Mouse (Mus musculus) lung, postnatal 4 days (tissue): ENCODE measurements at regions not wholly inside any gene's neighbourhood (a gene's known extent, or its start where the extent isn't known, plus 50 kb on each side); places are given as distances from the start of the nearest gene placed in this dataset.

Experiments used
- DNase-seq, 2 experiments: peaks; one replicate each; pipeline ENCODE4 v3.0.0; 2021

DNA sequence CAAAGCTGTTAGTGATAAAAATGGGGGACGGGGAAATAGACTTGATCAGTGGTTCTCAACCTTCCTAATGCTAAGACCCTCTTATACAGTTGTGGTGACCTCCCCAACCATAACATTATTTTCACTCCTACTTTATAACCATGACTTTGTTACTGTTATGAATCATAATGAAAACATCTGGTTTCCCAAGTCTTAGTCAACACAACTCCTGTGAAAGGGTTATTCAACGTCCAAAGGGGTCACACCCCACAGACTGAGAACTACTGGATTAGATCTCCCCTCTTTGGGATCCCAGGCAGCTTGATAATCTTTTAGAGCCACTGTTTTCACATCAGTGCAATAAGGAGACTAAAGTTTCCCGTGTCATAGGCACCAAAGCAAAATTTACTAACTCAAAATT lies 141.1 kb upstream of the Fndc3a start:
- DNase-seq: no peak

DNA sequence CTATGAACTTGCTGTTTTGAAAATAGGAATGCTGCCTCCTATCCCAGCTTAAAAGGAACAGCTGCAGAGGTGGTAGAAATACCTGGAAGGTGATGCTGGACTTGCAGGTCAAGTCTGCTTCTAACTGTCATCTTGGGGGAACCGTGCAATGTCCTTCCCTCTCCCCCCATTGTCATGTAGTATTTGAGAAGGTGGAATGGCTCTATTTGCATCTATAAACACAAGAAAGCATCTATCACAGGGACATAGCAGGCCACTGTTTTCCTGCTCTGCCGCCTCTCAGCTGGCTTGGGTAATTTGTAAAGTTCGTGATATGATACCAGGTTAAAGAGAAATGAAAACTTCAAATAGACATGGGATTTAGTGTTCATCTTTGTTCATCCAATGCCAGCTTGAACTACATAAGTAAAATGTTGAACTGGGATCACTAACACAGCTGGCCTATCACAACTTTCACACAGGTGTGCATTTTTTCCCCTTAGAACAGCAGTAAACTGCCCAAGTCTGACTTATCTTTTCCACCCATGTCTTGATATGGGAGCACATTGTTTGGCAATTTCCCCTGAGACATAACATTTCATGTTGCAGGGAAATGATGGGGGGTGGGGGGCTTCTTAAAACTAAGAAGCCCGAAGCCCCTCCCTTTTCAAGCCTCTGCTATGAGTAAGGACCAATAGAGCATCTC lies 138.6 kb upstream of the Fndc3a start:
- DNase-seq: no peak

DNA sequence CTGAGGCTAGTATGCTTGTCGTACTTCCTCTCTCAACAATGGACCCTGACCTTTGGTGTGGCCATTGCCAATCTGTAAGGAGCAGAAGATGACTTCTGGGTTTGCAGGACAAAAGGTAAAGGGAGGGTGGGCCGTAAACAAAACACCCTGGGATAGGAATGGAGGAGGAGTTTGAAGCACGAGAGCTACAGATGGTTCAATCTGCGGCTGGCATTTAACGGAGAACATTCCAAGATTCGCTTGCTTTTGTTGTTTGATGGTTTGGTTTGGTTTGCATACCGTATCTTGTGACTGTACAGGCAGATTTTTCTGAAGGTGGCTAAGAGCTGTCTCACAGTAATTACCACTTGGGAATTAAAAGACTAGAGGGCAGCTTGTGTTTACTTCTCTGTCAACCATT lies 137.7 kb upstream of the Fndc3a start:
- no peak for DNase-seq

DNA sequence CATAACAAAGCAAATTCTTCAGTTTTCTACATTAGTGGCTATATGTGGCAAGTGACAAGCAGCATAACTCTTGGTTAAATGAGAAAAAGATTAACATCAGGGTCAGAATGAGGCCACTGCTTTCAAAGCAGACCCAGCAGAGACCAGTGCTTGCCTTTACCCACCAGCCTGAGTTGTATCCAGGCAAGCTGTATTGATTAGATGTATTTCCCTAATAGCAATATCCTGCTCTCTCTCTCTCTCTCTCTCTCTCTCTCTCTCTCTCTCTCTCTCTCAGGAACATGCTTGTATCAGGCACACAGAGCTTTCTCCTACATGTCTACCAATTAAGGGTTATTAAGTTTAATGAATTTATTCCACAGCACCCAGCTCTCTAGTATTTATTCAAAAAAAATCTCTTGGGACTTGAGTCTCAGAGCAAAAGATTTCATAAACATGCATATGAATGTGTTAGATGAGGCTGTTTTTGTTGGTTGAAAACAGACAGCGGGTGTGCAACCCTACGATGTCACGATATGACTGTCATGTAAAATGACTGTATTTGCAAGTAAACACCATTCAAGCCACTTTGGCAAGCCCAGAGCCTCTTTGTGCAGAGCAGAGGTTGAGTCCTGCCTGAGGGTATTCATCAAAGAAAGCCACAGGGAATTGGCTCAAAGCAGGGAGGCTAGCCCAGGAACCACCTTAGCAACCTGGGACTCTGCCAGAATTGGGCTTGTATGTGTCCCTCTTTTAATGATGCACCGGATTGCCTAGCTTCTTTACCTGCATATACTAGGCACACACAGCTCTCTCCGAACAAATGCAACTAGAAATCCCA lies 136.0 kb upstream of the Fndc3a start:
- no peak for DNase-seq

DNA sequence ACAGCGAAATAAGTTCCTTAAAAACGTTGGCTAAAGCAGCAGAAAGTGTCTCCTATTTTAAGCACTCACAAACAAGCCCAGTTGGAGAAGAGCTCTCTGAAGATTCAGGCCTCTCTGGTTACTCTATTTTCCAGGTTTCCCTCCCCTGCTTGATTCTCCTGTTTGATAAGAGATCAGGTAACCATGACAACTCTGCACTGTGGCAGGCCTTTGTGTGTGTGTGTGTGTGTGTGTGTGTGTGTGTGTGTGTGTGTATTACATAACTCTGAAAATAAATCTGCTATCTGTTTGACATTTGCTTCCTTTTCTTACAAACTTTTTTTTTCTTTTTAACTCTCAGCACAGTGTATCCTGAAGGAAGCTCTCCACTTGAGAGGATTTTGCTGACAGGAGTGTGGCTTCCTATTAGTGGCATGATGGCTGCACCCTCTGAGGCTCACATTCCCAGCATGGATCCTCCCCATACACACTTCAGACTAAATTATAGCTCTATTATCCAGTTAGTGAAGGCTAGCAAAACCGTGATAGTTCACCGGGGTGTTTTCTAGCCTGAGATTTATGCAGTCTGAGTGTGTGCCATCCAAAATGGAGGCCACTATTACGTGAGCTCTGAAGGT lies 135.1 kb upstream of the Fndc3a start:
- no peak for DNase-seq

DNA sequence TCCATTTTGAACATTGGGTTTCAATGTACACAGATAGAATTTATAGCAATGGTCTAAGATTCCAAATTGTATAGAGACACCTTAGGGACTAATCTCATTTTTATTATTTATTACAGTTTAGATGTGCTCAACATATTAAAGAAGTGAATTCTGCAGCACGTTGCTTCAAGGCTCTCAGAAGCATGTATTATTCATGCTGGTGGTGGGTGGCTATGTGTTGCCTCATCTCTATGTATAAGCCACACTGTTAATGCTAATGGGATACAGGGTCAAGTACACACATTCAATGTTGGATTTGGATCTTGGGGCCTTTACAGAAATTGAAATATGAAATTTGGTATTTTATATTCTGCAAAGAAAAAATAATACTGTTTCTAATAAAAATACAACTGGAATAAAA lies 131.9 kb upstream of the Fndc3a start:
- DNase-seq: no peak

DNA sequence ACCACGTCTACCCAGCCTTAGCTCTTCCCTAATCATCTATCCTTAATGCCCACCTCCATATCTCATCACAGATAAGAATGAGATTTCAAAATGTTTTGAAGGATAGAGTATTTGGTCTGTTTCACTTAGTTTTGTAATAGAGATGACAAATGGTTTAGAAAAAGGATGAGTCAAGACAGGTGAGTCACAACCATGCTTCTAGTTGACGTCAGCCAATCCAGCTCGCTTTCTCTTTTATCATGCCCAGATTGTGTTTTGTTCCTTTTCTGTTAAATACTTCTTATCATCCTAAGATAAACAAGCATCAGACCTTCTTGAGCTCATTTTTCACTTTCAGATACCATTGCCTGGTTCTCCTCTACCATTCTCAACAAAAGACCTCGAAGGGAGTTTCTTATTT lies 125.4 kb upstream of the Fndc3a start:
- no peak for DNase-seq

DNA sequence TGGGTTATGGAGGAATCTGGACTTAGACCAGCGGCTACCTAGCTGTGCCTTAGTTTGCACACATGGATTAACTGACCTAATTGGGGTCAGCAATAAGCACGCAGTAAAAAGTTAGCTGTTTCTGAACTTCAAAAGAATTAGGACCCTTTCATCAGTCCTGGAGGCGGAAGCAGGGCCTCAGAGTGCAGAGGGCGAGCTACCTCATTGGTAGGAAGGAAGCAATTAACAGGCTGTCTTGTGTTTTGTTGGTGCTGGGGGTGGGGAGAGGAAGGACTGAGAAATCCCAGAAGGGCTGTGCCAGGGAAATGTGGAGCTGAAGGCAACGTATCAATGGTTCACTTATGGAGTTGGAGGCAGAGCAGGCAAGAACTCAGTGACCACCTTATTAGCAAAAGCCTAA lies 119.5 kb upstream of the Fndc3a start:
- DNase-seq: peak in 1 of 2 experiments; percentile 10

DNA sequence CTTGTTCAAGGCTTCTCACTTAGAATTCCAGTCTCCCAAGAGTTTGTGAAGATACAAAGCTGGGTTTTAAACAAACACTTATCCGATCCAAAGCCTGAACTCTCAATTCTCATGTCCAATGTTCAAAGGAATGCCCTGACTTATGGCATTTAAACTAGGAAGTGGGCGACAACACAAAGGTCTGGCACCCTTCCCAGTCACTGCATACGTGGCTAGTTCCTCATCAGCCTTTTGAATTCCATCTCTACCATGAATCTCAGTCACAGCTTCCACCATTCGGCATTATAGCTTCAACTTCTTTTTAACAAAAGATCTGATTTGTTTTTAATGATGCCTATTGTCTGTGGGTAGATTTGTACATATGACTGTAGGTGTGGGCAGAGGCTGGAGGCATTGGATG lies 115.7 kb upstream of the Fndc3a start:
- peak in 1 of 2 experiments; percentile 21 for DNase-seq

DNA sequence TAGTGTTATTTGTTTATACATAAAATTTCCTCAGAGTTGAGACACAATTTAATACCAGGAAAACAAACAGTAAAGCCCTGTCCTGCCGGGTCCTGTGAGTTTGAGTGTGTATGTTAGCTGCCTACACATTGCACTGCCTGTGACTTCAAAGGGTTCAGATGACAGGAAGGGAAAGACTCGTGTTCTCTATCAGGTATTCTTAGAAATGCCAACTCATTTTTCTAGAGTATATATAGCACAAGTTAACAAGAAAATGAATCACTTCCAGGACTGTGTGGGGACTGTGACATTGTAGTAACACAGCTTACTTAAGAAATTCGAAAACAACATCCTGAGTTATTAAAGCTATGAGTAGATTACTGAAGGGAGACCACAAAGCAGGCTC lies 112.4 kb upstream of the Fndc3a start:
- DNase-seq: no peak

DNA sequence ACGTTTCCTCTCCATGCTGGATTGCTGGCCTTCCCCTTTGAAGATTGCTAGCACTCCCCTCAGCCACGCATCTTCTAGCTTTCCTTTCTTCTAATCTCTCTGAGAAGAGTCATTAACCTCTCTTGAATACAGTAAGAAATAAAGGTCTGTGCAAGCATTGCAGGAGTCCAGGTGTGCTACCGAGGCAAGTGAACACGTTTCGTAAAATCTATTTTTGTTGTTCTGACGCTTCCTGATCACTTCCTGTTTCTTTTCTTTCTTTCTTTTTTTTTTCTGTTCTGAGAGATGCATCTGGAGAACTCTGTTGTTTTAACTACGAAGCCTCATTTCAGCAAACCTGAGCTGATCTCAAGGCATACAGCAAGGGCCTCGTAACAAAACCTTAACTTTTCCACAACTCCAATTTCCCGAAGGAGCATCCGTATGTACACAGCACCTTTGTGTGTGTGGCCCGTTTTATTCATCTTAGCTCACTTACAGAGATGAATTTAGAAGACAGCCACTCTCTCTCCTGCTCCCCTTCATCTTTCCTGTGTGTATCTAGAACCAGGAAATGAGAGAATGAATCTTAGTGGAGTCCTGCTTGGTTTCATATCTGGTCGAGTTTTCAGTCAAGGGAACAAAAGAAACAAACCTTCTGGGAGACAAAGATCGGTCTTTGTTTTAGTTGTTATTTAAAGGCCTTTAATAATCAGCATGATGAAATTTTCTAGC lies 111.9 kb upstream of the Fndc3a start:
- DNase-seq: no peak

DNA sequence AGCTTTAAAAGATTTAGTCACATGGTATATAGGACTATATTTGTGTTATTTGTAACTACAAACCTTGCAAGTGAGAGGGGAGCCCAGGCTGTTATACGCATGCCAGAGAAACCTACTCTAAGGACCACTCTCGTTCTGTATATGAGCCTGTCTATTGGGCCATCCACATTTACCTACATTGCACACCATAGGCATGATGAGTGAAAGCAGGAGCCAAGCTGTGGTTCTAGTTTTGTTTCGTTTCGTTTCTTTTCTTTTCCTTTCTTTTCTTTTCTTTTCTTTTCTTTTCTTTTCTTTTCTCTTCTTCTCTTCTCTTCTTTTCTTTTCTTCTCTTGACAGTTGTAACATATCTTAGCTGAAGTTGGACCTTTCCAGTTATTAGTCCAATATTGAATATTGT lies 109.2 kb upstream of the Fndc3a start:
- no peak for DNase-seq

DNA sequence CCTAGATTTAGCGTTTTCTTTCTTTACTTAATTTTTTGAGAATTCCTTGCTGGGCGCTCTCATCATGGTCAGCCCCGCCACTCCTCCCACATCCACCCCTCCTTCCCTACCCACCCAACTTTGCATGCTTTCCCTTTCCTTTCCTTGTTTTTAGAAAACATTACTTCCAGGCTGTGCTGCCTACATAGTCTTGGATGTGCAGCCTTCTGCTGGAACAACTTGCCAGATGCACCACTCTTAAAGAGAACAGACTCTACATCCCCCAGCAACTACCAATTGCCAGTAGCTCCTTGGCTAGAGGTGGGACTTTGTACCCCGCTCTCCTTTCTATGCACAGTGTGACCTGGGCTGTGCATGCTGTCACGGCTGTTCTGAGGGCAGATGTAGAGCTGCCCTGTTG lies 108.0 kb upstream of the Fndc3a start:
- DNase-seq: no peak

DNA sequence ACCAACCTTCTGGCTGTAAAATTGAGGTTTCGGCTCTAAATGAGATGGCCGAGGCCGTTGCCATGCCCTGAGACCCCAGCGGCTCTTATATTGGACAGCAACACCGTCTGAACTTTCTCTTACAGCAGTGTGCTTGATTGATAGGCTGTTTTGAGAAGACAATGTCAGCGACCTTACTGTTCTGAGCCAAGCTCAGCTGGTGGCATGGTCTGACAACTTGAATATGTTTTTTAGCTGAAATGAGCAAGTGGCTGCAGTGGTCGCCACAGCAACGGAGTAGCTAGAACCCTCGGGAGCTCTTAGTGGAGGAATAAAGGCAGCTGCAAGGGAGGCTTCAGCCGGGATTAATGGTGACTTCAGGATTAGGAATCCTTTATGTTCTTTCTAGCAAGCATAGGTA lies 107.0 kb upstream of the Fndc3a start:
- DNase-seq: peak in 1 of 2 experiments; percentile 26

DNA sequence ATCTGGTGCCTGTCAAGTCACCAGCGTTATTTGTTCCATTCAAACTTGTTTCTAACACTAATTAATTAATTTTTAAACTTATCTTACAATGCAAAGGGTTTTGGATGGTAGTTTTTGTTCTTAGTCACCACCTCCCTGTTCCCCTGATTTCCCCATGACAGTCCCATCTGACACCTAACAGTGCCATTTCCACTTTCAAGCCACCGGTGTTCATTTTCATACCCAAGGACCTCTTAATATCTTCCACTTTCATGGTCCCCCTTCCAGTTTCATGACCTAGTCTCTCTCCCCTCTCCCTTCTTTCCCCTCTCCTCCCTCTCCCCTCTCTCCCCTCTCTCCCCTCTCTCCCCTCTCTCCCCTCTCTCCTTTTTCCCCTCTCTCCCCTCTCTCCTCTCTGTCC lies 99.3 kb upstream of the Fndc3a start:
- no peak for DNase-seq

DNA sequence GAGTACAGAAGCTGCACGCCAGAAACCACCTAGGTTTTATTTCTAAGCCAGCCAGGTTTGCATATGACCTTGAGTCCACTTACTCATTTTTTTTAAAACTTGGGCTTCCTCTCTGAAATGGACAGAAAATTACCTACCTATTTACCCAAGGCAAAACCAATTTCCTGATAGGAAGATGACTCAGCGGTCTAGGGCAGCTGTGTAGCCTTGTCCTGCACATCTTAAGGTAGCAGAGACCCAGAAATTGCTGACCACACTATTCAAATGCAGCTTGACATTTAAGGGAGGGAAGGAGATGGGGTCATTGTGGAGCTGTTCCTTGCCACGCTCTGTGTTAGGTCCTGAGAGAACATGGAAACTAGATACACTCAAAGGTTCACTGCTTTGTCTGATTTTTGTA lies 98.1 kb upstream of the Fndc3a start:
- no peak for DNase-seq

DNA sequence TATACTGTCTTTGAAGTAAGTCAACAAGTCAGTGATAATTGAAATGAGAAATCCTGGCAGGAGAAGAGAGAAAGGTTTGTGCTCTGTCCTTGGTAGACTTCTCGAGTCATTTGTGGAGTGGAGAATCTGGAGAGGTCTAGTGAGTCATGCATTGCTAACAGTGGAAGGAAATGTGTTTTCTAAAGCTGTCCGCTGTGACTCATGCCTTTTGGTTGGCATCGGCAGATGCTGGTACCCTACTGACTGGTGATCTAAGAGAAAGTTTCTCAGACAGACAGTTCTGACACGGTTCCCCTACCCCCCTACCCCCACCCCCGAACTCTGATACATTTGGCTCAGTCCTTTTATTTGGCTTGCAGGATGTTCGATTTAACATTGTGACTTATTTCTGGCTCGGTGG lies 97.5 kb upstream of the Fndc3a start:
- no peak for DNase-seq

DNA sequence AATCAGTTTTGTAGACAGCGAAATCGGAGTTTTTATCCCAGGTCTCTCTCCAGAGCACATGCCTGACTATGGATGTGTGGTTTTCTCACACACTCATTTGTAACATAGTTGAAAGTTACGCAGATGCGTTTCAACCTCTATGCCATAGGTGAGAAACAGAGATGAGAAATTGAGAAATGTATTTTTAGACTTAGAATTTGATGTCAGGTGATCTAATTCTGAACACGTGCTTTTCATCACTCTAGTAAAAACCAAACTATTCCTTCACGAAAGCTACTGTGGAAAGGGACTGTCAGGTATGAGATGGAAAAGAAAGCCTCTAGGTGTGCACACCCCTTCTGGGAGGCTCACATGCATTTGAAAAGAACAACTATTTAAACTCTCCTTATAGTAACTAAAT lies 96.8 kb upstream of the Fndc3a start:
- DNase-seq: no peak

DNA sequence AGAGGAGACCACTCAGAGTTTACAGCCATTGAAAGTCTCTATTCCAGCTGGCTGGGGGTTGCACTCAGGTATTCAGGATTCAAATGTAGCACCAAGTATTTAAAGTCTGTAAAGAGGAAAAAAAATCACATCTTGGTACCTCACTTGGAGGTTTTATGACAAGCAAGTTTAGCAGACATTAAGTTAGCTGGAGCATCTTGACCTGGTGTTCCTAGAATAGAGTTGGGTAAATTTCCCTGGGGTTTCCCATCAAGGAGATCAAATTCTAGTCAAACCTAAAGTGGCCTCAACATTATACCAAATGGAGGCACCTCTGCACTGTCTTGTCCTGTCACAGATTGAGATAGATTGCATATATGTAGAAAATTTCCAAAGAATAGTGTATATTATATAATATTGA lies 93.8 kb upstream of the Fndc3a start:
- no peak for DNase-seq

DNA sequence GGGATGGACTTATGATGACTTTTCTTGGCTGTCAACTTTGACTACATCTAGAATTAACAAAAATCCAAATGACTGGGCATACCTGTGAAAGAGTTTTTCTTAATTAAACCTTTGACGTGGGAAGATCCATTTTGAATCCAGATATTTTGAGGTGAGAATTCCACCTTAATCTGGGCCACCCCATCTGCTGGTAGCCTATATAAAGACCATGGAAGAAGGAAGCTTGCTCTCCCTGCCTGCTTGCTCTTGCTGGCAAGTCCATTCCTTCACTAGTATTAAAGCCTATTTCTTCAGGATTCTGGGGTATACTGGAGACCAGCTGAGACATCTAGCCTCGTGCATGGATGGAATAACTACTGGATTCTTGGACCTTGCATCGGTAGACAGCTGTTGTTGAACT lies 80.9 kb upstream of the Fndc3a start:
- no peak for DNase-seq

DNA sequence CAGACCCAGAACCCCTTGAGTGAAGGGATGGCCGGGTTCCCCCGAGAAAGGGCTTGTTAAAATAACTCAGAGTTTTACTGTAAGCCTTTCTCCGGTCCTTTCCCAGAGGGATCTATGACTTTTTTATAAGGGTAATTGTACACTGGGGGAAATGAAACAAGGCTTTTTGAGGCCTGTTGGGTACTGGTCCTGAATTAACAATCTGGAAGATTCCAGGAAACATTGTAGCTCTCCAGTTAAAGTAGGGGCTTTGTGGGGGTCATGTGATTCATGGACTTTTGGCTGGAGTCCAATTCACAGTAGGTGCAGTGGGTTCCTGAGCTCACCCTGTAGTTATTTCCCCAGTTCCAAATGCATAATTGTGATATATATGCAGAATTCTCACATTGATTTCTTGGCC lies 77.1 kb upstream of the Fndc3a start:
- no peak for DNase-seq

DNA sequence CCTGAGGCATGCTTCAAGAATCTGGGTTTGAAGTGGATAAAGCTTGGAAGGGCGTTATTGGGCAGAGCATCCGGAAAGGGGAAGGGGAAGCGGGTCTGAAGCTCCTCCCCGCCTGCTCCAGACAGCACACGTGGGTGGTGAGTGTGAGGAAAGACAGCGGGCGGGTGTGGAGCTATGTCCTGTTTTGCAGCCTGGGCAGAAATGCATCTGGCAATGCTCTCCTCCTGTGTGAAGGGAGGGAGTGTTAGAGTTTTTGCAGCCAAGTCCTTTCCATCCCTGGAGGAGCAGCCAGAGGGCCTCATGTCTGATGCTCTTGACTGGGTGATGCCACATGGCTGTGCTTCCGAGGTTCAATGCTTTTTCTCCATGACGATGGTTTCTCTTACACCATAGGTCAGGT lies 73.4 kb upstream of the Fndc3a start:
- DNase-seq: peak; percentile 73 to 78

DNA sequence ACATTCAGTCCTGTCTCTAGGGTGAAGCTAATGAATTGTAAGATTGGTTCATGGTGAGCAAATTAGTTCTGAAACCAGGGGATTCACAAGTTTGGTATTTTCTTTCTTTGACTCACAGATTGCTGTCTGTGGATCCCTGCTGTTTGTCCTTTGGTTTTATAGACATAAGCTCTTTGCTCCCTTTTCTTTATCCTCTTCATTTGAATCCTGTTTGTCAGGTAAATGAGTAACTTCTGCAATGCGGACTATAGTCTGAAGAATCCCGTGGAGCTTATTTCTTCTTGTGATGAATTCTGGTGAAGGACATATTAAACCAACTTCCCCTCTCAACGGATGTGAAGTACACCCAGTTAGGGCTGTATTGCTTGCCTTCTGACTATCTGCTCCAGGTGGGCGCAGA lies 69.6 kb upstream of the Fndc3a start:
- no peak for DNase-seq

DNA sequence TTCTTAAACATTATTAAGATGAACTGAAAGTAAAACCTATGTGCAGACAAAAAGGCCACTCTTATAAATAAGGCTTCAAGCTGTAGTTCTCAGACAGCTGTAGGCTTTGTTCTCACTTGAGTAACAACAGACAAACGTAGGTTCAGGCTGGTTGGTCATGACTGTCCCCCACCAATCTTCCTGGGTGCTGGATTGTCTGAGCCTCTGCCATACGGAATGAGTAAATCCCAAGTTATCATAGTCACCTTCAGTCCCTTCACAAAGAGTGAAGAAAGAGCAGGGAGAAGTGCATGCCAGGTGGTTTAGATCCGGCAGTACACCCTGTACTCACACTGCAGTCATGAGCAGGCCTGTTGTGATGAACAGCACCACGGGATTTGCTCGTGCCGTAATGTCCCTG lies 69.0 kb upstream of the Fndc3a start:
- no peak for DNase-seq
